Mouse (Mus musculus) adrenal gland, postnatal 36 days (tissue): Measurements from ENCODE around the gene Mrps17. TPM values are rescaled to one million over a fixed set of nuclear protein-coding genes. Genes with fewer than 3 reads are reported as not detected.

Experiments used
- DNase-seq, 2 experiments: peaks; one replicate each; pipeline ENCODE4 v3.0.0; 2021; ENCODE audit warnings: mixed read lengths in 1 of 2
- total RNA-seq, 2 experiments: library from RNA; stranded (reverse); gene quantifications; 2 replicates each; pipeline ENCODE4 v1.2.3; 2021

Mrps17 gene
- total RNA-seq, 2 experiments from 2014 or later: 80.7 to 106 TPM

GRCm38 (mm10) chr5:129740976-129741375 lies 25.7 kb downstream of the Mrps17 start:
- DNase-seq: peak; percentile 39 to 51

- no peak for DNase-seq
Measured at GRCm38 (mm10) chr5:129742903-129743488, 27.7 kb downstream of the Mrps17 start.

- no peak for DNase-seq
Measured at GRCm38 (mm10) chr5:129744050-129744449, 28.8 kb downstream of the Mrps17 start.

- no peak for DNase-seq
Measured at GRCm38 (mm10) chr5:129756886-129757285, 41.6 kb downstream of the Mrps17 start.

- no peak for DNase-seq
Measured at GRCm38 (mm10) chr5:129759929-129760480, 44.7 kb downstream of the Mrps17 start.

- no peak for DNase-seq
Measured at GRCm38 (mm10) chr5:129761865-129762540, 46.7 kb downstream of the Mrps17 start.

- no peak for DNase-seq
Measured at GRCm38 (mm10) chr5:129770443-129771355, 55.4 kb downstream of the Mrps17 start.

Other genes starting within 250 kb of the Mrps17 start
- 10 to 100 TPM; 44.8 to 55.6 TPM for gene Sfswap, start 214.3 kb upstream of the Mrps17 start, total RNA-seq
- gene Mmp17, start 131.3 kb upstream of the Mrps17 start, total RNA-seq: 1 to 10 TPM in 1 of 2 experiments, under 1 TPM in 1; 0.95 to 1.9 TPM
- gene Zfp11, start 45.4 kb upstream of the Mrps17 start, total RNA-seq: 1 to 10 TPM; 2.3 to 3.3 TPM
- gene Sept14, start 7.0 kb upstream of the Mrps17 start, total RNA-seq: not detected
- gene Nipsnap2, start 9.6 kb downstream of the Mrps17 start, total RNA-seq: 100 to 1,000 TPM; 116 to 140 TPM
- 10 to 100 TPM; 20.1 to 27.0 TPM for gene Psph, start 72.0 kb downstream of the Mrps17 start, total RNA-seq
- 10 to 100 TPM; 34.1 to 56.5 TPM for gene Sumf2, start 131.5 kb downstream of the Mrps17 start, total RNA-seq
- 1,000 to 10,000 TPM; 1,014 to 1,053 TPM for gene Chchd2, start 172.0 kb downstream of the Mrps17 start, total RNA-seq
- gene Zbed5, start 180.2 kb downstream of the Mrps17 start, total RNA-seq: 1 to 10 TPM in 1 of 2 experiments, under 1 TPM in 1; 0.99 to 2.3 TPM
- gene Phkg1, start 183.1 kb downstream of the Mrps17 start, total RNA-seq: 1 to 10 TPM; 1.4 to 4.3 TPM
- 1 to 10 TPM; 4.3 to 6.1 TPM for gene Nupr1l, start 193.0 kb downstream of the Mrps17 start, total RNA-seq
- 10 to 100 TPM; 31.9 to 38.5 TPM for gene Vkorc1l1, start 226.5 kb downstream of the Mrps17 start, total RNA-seq